Mouse (Mus musculus) kidney, postnatal 36 days (tissue): ENCODE results near the gene Hnf1b.
A peak's percentile ranks its signal among the peaks of the same experiment; 100 is the strongest.

Experiments
- DNase-seq, 2 experiments: peaks; one replicate each; pipeline ENCODE4 v3.0.0; 2021 to 2022; ENCODE audit warnings: mixed read lengths in 2 of 2

The Hnf1b gene

GRCm38 (mm10) chr11:83853221-83853792 lies 3.4 kb downstream of the Hnf1b start:
- peak in 1 of 2 experiments; percentile 56 for DNase-seq

GRCm38 (mm10) chr11:83854091-83854490 lies 4.2 kb downstream of the Hnf1b start:
- no peak for DNase-seq

- no peak for DNase-seq
Observed at GRCm38 (mm10) chr11:83854707-83855106, 4.8 kb downstream of the Hnf1b start.

GRCm38 (mm10) chr11:83857256-83857655 lies 7.4 kb downstream of the Hnf1b start:
- DNase-seq, result no peak

- no peak for DNase-seq
Observed at GRCm38 (mm10) chr11:83865286-83865685, 15.4 kb downstream of the Hnf1b start.

GRCm38 (mm10) chr11:83867571-83867970 lies 17.7 kb downstream of the Hnf1b start:
- no peak for DNase-seq

GRCm38 (mm10) chr11:83869147-83869546 lies 19.3 kb downstream of the Hnf1b start:
- DNase-seq, result no peak

GRCm38 (mm10) chr11:83869686-83870085 lies 19.8 kb downstream of the Hnf1b start:
- no peak for DNase-seq

GRCm38 (mm10) chr11:83871780-83872554 lies 22.1 kb downstream of the Hnf1b start:
- DNase-seq, result no peak

- DNase-seq, result peak; percentile 48 to 63
Observed at GRCm38 (mm10) chr11:83873509-83873908, 23.6 kb downstream of the Hnf1b start.

- no peak for DNase-seq
Observed at GRCm38 (mm10) chr11:83876630-83877029, 26.8 kb downstream of the Hnf1b start.

GRCm38 (mm10) chr11:83877765-83878164 lies 27.9 kb downstream of the Hnf1b start:
- DNase-seq, result peak; percentile 47 to 51

- DNase-seq, result no peak
Observed at GRCm38 (mm10) chr11:83878417-83878952, 28.6 kb downstream of the Hnf1b start.

GRCm38 (mm10) chr11:83879130-83879529 lies 29.3 kb downstream of the Hnf1b start:
- DNase-seq, result no peak

- DNase-seq, result no peak
Observed at GRCm38 (mm10) chr11:83881438-83881837, 31.6 kb downstream of the Hnf1b start.

- no peak for DNase-seq
Observed at GRCm38 (mm10) chr11:83882552-83882951, 32.7 kb downstream of the Hnf1b start.

GRCm38 (mm10) chr11:83883074-83883473 lies 33.2 kb downstream of the Hnf1b start:
- no peak for DNase-seq

GRCm38 (mm10) chr11:83883812-83884211 lies 33.9 kb downstream of the Hnf1b start:
- DNase-seq, result peak; percentile 57 to 74

GRCm38 (mm10) chr11:83885175-83885574 lies 35.3 kb downstream of the Hnf1b start:
- peak; percentile 60 to 77 for DNase-seq

GRCm38 (mm10) chr11:83886746-83887145 lies 36.9 kb downstream of the Hnf1b start:
- DNase-seq, result no peak

- DNase-seq, result no peak
Observed at GRCm38 (mm10) chr11:83891366-83891765, 41.5 kb downstream of the Hnf1b start.

GRCm38 (mm10) chr11:83893325-83893724 lies 43.5 kb downstream of the Hnf1b start:
- no peak for DNase-seq

- no peak for DNase-seq
Observed at GRCm38 (mm10) chr11:83896430-83897410, 46.9 kb downstream of the Hnf1b start.
